Mouse (Mus musculus) naive thymus-derived CD4-positive, alpha-beta T cell, adult 5 months (primary cell): ENCODE data around the gene Krba1. TPM values are rescaled to one million over a fixed set of nuclear protein-coding genes. Genes with fewer than 3 reads are reported as not detected.

Source experiments
- polyA plus RNA-seq: library from polyadenylated mRNA; unstranded; fragments of 100-300 nt; shearing (Covaris generic); gene quantifications from one replicate; pipeline ENCODE4 v1.2.1, GENCODE M21; 2017

The Krba1 gene
- 25.2 TPM for polyA plus RNA-seq

DNA sequence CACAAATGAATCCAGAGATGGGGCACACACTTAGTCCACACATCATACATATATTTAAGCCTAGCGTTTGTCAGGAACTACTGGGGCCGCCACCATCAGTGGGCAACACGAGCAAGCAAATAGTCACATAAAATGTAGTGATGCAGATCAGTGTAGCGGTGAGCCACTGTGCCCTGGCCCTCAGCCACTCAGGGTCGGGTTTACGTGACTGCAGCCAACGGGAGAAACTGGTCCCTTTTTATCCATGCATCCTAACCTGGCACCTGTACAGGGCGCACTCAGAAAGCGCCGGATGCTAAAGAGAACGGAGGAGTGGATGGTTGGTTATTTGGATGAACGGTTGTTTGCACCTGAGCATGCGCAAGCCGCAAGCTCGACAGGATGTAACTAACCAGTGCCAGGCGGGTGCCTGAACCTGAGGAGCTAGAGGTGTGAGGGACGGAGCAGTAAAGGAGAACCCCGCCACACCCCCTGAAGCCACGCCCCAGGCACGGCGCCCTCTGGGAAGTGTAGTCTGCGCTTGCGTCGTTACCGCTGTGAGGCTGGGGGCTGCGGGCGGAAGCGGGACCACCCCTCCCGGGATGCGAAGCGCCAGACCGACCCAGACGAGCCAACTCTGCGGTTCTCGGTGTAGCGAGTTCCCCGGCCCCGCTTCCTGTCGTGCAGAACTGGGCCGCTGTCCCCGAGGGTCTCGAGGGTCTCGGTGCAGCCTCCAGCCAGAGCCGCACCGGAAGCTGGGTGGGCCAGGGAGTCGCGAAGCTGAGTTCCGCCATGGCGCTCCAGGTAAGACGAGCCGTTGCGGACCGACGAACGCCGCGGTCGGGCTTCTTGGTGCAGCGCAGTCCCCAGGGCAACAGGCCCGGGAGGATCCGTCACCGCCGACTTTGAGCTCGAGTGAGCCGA lies at the start of gene Krba1:
TSS of gene Krba1 (plus strand) at position 482 of the 903 bp plus-strand sequence.

DNA sequence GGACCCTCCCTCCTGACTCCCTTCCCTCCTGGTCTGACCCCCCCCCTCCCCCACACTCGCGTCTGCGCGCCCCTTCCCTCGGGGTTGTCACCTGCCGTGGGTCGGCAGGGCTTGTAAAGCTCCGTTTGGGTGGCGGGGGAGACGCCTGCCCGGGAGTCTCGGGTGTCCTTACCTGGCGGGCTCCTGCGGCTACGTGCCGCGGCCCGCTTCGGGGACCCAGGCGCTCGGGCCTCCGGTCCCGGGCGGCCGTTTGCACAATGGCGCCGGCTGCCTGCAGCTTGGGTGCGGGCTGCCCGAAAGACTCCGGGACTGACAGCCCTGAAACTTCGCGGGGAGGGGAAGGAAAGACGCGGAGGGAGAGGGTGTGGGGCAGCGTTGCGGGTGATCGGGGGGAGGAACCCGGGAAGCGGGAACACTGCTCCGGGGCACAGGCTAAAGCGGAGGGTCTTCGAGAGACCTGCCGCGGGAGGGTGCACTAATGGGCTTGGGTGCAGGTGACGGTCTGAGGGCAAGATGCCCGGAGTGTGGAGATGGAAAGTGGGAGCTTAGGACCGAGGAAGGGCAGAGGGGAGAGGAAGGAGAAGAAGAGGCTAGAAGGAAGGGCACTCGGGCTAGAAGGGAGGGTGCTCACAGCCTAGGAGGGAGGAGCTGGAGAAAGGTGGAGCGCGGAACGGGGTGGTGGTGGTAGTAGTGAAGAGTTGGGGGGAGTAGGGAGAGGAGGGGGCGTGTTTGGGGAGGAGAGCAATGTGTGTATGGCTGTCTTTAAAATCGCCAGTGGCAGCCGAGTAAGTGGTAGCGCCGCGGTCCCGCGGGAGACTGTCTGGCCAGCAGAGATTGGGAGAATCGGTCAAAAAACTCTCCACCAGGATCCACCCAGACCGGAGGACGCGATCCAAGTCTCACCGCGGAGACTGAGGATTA lies 50.1 kb downstream of the Krba1 start, which contains the start of gene Zfp467:
TSS of gene Zfp467 (minus strand) at position 645 of the 921 bp plus-strand sequence.

DNA sequence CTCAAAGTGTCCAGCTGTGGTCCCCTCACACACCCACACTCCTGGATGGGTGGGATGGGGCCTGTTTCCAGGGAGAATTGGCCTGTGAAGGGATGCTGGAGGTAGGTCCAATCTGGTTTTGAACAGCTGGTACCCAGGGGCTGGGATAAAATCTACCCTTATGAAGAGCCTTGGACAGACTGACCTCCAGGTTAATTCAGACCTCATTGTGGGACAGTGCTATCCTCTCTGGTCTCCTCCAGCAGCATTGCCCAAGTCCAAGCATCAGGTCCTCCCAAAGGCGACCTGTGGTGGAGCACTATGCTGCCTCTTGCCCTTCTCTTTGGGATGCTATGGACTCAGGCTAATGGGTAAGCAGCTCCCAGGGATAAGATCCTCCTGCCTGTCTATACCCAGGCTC lies 52.5 kb downstream of the Krba1 start, which contains the start of gene Sspo:
TSS of gene Sspo (plus strand) at position 301 of the 400 bp plus-strand sequence.

Other genes starting within 250 kb of the Krba1 start
- gene Zfp467, start 50.2 kb downstream of the Krba1 start, polyA plus RNA-seq: 10.2 TPM
- not detected for gene Sspo, start 52.6 kb downstream of the Krba1 start, polyA plus RNA-seq
- not detected for gene Atp6v0e2, start 142.0 kb downstream of the Krba1 start, polyA plus RNA-seq
- gene Lrrc61, start 159.2 kb downstream of the Krba1 start, polyA plus RNA-seq: 8.3 TPM
- not detected for gene Rarres2, start 177.2 kb downstream of the Krba1 start, polyA plus RNA-seq
- not detected for gene Gm45021, start 194.0 kb downstream of the Krba1 start, polyA plus RNA-seq
- gene Repin1, start 198.3 kb downstream of the Krba1 start, polyA plus RNA-seq: 2.0 TPM
- not detected for gene Gm44965, start 198.4 kb downstream of the Krba1 start, polyA plus RNA-seq
- 6.2 TPM for gene Zfp775, start 206.5 kb downstream of the Krba1 start, polyA plus RNA-seq
- 1.3 TPM for gene AI854703, start 231.2 kb downstream of the Krba1 start, polyA plus RNA-seq